Mouse (Mus musculus): ENCODE results near the gene Serinc3.

- TF ChIP-seq EP300 (IDR thresholded peaks at IDR 0.05; ENCODE audit: low read depth) (no peak), CTCF (IDR thresholded peaks at IDR 0.05; ENCODE audit: low read depth) (no peak)
Observed at GRCm38 (mm10) chr2:163660103-163660701, 15.3 kb upstream of the Serinc3 start.
